Mouse (Mus musculus) MEL (cell line): Measurements from ENCODE around the gene Chchd10. TPM values are rescaled to one million over a fixed set of nuclear protein-coding genes. Genes with fewer than 3 reads are reported as not detected.

ENCODE experiments used
- DNase-seq: peaks from one replicate; pipeline ENCODE4 v3.0.0; 2011; ENCODE audit warnings: low read depth, low spot score
- H3K27ac ChIP-seq: 2 replicates; pipeline ENCODE4 v1.5.1; 2012; ENCODE audit warnings: low read depth, mild to moderate bottlenecking, control low read depth, low read length, moderate library complexity; ENCODE audit not compliant: control insufficient read depth
- H3K27me3 ChIP-seq, 2 experiments: fragments of 150-350 bp in 1 of 2; sonication (generic) in 1 of 2; 2 replicates each; pipeline ENCODE4 v1.6.1; 2012; ENCODE audit warnings: low read length in 2 of 2, mild to moderate bottlenecking in 2 of 2, improper control_type of control experiment in 1 of 2, moderate library complexity in 1 of 2; ENCODE audit not compliant: insufficient read depth in 2 of 2, control insufficient read depth in 1 of 2
- H3K36me3 ChIP-seq, 2 experiments: 2 replicates each; pipeline ENCODE4 v1.6.1; 2012 to 2014; ENCODE audit warnings: low read length in 2 of 2, improper control_type of control experiment in 1 of 2, inconsistent platforms in 1 of 2, mild to moderate bottlenecking in 1 of 2; ENCODE audit not compliant: insufficient read depth in 2 of 2, control insufficient read depth in 1 of 2
- H3K4me1 ChIP-seq, 2 experiments: fragments of 150-350 bp in 1 of 2; sonication (generic) in 1 of 2; 2 replicates each; pipeline ENCODE4 v1.6.1; 2012; ENCODE audit warnings: low read length in 2 of 2, improper control_type of control experiment in 1 of 2, mild to moderate bottlenecking in 1 of 2; ENCODE audit not compliant: insufficient read depth in 2 of 2, control insufficient read depth in 1 of 2
- H3K4me3 ChIP-seq, 2 experiments: fragments of 150-350 bp in 1 of 2; sonication (generic) in 1 of 2; 2 replicates each; pipeline ENCODE4 v1.5.1; 2012; ENCODE audit warnings: low read depth in 2 of 2, low read length in 2 of 2, mild to moderate bottlenecking in 2 of 2, moderate library complexity in 2 of 2, control low read depth in 1 of 2, improper control_type of control experiment in 1 of 2; ENCODE audit not compliant: control insufficient read depth in 1 of 2, insufficient read depth in 1 of 2
- H3K79me2 ChIP-seq: 2 replicates; pipeline ENCODE4 v1.6.1; 2012; ENCODE audit warnings: mild to moderate bottlenecking, low read length, moderate library complexity; ENCODE audit not compliant: control insufficient read depth, poor library complexity, insufficient read depth
- H3K9ac ChIP-seq: 2 replicates; pipeline ENCODE4 v1.6.1; 2012; ENCODE audit warnings: low read depth, mild to moderate bottlenecking, control low read depth, low read length, moderate library complexity; ENCODE audit not compliant: control insufficient read depth, poor library complexity, severe bottlenecking
- H3K9me3 ChIP-seq: fragments of 150-350 bp; sonication (generic); replicated peaks from 2 replicates; pipeline ENCODE4 v1.6.1; 2012; ENCODE audit warnings: mild to moderate bottlenecking, low read length, improper control_type of control experiment, moderate library complexity; ENCODE audit not compliant: insufficient read depth
- BHLHE40 ChIP-seq: IDR thresholded peaks from 2 replicates; pipeline ENCODE4 v1.6.1; 2012; ENCODE audit warnings: low read depth, mild to moderate bottlenecking, inconsistent platforms, low read length, improper control_type of control experiment, borderline replicate concordance
- ETS1 ChIP-seq: IDR thresholded peaks from 2 replicates; pipeline ENCODE4 v1.6.1; 2012; ENCODE audit warnings: low read depth, mild to moderate bottlenecking, inconsistent platforms, low read length, improper control_type of control experiment, moderate library complexity
- HCFC1 ChIP-seq: IDR thresholded peaks from 2 replicates; pipeline ENCODE4 v1.6.1; 2012; ENCODE audit warnings: low read depth, mild to moderate bottlenecking, inconsistent platforms, low read length, improper control_type of control experiment, moderate library complexity
- KAT2A ChIP-seq: conservative IDR thresholded peaks from 2 replicates; pipeline ENCODE4 v1.6.1; 2012; ENCODE audit warnings: low read depth, low read length, improper control_type of control experiment, inconsistent platforms
- MAFK ChIP-seq: IDR thresholded peaks from 2 replicates; pipeline ENCODE4 v1.6.1; 2011; ENCODE audit warnings: low read depth, mild to moderate bottlenecking, low read length, improper control_type of control experiment, borderline replicate concordance
- MAX ChIP-seq: IDR thresholded peaks from 2 replicates; pipeline ENCODE4 v1.6.1; 2011; ENCODE audit warnings: low read length, improper control_type of control experiment
- MEF2A ChIP-seq: IDR thresholded peaks from 2 replicates; pipeline ENCODE4 v1.6.1; 2014; ENCODE audit warnings: low read depth, mild to moderate bottlenecking, inconsistent platforms, low read length, improper control_type of control experiment; ENCODE audit not compliant: poor library complexity, insufficient replicate concordance, severe bottlenecking; ENCODE audit errors: extremely low read depth
- MYC ChIP-seq: IDR thresholded peaks from 2 replicates; pipeline ENCODE4 v1.6.1; 2011; ENCODE audit warnings: low read depth, mild to moderate bottlenecking, low read length, improper control_type of control experiment, moderate library complexity
- POLR2A ChIP-seq, 2 experiments: IDR thresholded peaks; 2 replicates each; pipeline ENCODE4 v1.6.1; 2011 to 2012; ENCODE audit warnings: low read length in 2 of 2, mild to moderate bottlenecking in 2 of 2, control low read depth in 1 of 2, improper control_type of control experiment in 1 of 2, low read depth in 1 of 2, moderate library complexity in 1 of 2; ENCODE audit not compliant: control insufficient read depth in 1 of 2, insufficient read depth in 1 of 2, poor library complexity in 1 of 2
- POLR2AphosphoS5 ChIP-seq: IDR thresholded peaks from 2 replicates; pipeline ENCODE4 v1.6.1; 2012; ENCODE audit warnings: low read depth, borderline replicate concordance, mild to moderate bottlenecking, inconsistent platforms, low read length, moderate library complexity, mixed read lengths
- SMC3 ChIP-seq: IDR thresholded peaks from 2 replicates; pipeline ENCODE4 v1.6.1; 2011; ENCODE audit warnings: low read depth, low read length, improper control_type of control experiment
- TAL1 ChIP-seq: IDR thresholded peaks from 2 replicates; pipeline ENCODE4 v1.6.1; 2012; ENCODE audit warnings: mild to moderate bottlenecking, inconsistent platforms, low read length, moderate library complexity, mixed read lengths
- TCF12 ChIP-seq: IDR thresholded peaks from 2 replicates; pipeline ENCODE4 v1.6.1; 2014; ENCODE audit warnings: low read depth, mild to moderate bottlenecking, inconsistent platforms, low read length, improper control_type of control experiment, moderate library complexity
- UBTF ChIP-seq: IDR thresholded peaks from 2 replicates; pipeline ENCODE4 v1.6.1; 2012; ENCODE audit warnings: low read depth, mild to moderate bottlenecking, inconsistent platforms, low read length, improper control_type of control experiment, moderate library complexity, borderline replicate concordance; ENCODE audit not compliant: insufficient read depth
- USF1 ChIP-seq: IDR thresholded peaks from 2 replicates; pipeline ENCODE4 v1.6.1; 2014; ENCODE audit warnings: low read depth, mild to moderate bottlenecking, inconsistent platforms, low read length, improper control_type of control experiment, moderate library complexity
- ZC3H11A ChIP-seq: IDR thresholded peaks from 2 replicates; pipeline ENCODE4 v1.6.1; 2012; ENCODE audit warnings: low read depth, mild to moderate bottlenecking, inconsistent platforms, low read length, improper control_type of control experiment
- ZKSCAN1 ChIP-seq: IDR thresholded peaks from 2 replicates; pipeline ENCODE4 v1.6.1; 2012; ENCODE audit warnings: low read depth, mild to moderate bottlenecking, inconsistent platforms, low read length, improper control_type of control experiment, moderate library complexity
- polyA plus RNA-seq, 2 experiments: library from polyadenylated mRNA; stranded (reverse) in 1 of 2; unstranded in 1 of 2; fragments of >175 nt in 1 of 2; fragments of >200 nt in 1 of 2; gene quantifications; 2 replicates each; pipeline versions ENCODE4 v1.2.1 to v1.2.4; 2012; ENCODE audit warnings: low replicate concordance in 2 of 2, low read depth in 1 of 2; ENCODE audit not compliant: insufficient read length in 2 of 2, insufficient read depth in 1 of 2, missing spikeins in 1 of 2
- total RNA-seq: library from RNA; depleted of rRNA; stranded (reverse); fragments of 300-350 nt; gene quantifications from 2 replicates; pipeline ENCODE4 v1.2.3, GENCODE M21; 2012

Chchd10 gene
- total and polyA plus RNA-seq, 3 experiments, result 143 to 428 TPM; not detected in 1

- no peaks in the 10 kb centered on the region for H3K9me3 ChIP-seq
- no peaks in the 10 kb centered on the region for H3K27me3 ChIP-seq
- H3K9ac ChIP-seq, result no peak overlapping the region
- H3K4me3 ChIP-seq, result no peak overlapping the region
- peaks cover 8 to 32% of the 10 kb centered on the region in 2 experiments for H3K4me1 ChIP-seq
- H3K36me3 ChIP-seq, result peaks cover 0 to 21% of the 10 kb centered on the region in 2 experiments; a peak in 2 of 4 replicates
- H3K79me2 ChIP-seq, result no peaks in the 10 kb centered on the region
- no peak for TF ChIP-seq SMC3
- no peak for TF ChIP-seq HCFC1
- no peak for TF ChIP-seq ZC3H11A
- TF ChIP-seq UBTF, result no peak
- no peak for TF ChIP-seq TCF12
- TF ChIP-seq POLR2A (IDR thresholded peaks at IDR 0.05; ENCODE audit: control insufficient read depth in 1 of 2, insufficient read depth in 1 of 2, low read depth in 1 of 2, low read length in 2 of 2, poor library complexity in 1 of 2), result no peak
- no peak for TF ChIP-seq MEF2A
- no peak for DNase-seq
- H3K27ac ChIP-seq, result no peak overlapping the region
These were observed 11.3 kb downstream of the Chchd10 start for GRCm38 (mm10) chr10:75944066-75944772.

- no peak overlapping the region for H3K4me3 ChIP-seq
- no peak for DNase-seq
- TF ChIP-seq MYC (no peak), POLR2AphosphoS5 (no peak), MEF2A (no peak), MAX (no peak), MAFK (no peak), BHLHE40 (no peak), ZKSCAN1 (no peak), TAL1 (no peak), KAT2A (no peak), USF1 (no peak), ETS1 (no peak)
- H3K79me2 ChIP-seq, result no peaks in the 10 kb centered on the region
- peaks cover under 1 to 24% of the 10 kb centered on the region in 2 experiments; a peak in 3 of 4 replicates for H3K4me1 ChIP-seq
- no peak overlapping the region for H3K9ac ChIP-seq
- no peaks in the 10 kb centered on the region; a peak in 1 of 4 replicates for H3K27me3 ChIP-seq
- H3K36me3 ChIP-seq, result peaks cover 0 to 12% of the 10 kb centered on the region in 2 experiments; a peak in 2 of 4 replicates
- H3K27ac ChIP-seq, result no peak overlapping the region
- H3K9me3 ChIP-seq, result no peaks in the 10 kb centered on the region
These were observed 12.3 kb downstream of the Chchd10 start for GRCm38 (mm10) chr10:75945213-75945612.
